Mouse (Mus musculus) forebrain, embryonic 13.5 days (tissue): ENCODE data around the gene Zswim8. TPM values are rescaled to one million over a fixed set of nuclear protein-coding genes. Genes with fewer than 3 reads are reported as not detected.
"Not testable (repeated sequence)": the region's sequence is repeated elsewhere in the genome, so short reads cannot be mapped to it uniquely, and the experiment has no call there.

Experiments
- ATAC-seq: fragments of 200-750 bp; cut with Nextera tagmentation; 2 replicates; pipeline ENCODE4 v1.8.0; 2017
- H3K27ac ChIP-seq: fragments of 300-500 bp; sonication (generic); 2 replicates; pipeline ENCODE4 v1.5.1; 2015; ENCODE audit warnings: inconsistent platforms, mild to moderate bottlenecking, moderate library complexity
- H3K27me3 ChIP-seq: fragments of 300-500 bp; sonication (generic); 2 replicates; pipeline ENCODE4 v1.6.1; 2015; ENCODE audit warnings: mild to moderate bottlenecking, inconsistent platforms
- H3K36me3 ChIP-seq: fragments of 300-500 bp; sonication (generic); 2 replicates; pipeline ENCODE4 v1.6.1; 2015; ENCODE audit warnings: mild to moderate bottlenecking, inconsistent platforms; ENCODE audit not compliant: poor library complexity, severe bottlenecking
- H3K4me1 ChIP-seq: fragments of 300-500 bp; sonication (generic); 2 replicates; pipeline ENCODE4 v1.6.1; 2015; ENCODE audit warnings: inconsistent platforms
- H3K4me2 ChIP-seq: fragments of 300-500 bp; sonication (generic); 2 replicates; pipeline ENCODE4 v1.6.1; 2015; ENCODE audit warnings: inconsistent platforms, mild to moderate bottlenecking, moderate library complexity
- H3K4me3 ChIP-seq: fragments of 300-500 bp; sonication (generic); 2 replicates; pipeline ENCODE4 v1.5.1; 2015; ENCODE audit warnings: mild to moderate bottlenecking, inconsistent platforms
- H3K9ac ChIP-seq: fragments of 300-500 bp; sonication (generic); 2 replicates; pipeline ENCODE4 v1.6.1; 2015; ENCODE audit warnings: mild to moderate bottlenecking, inconsistent platforms
- H3K9me3 ChIP-seq: fragments of 300-500 bp; sonication (generic); replicated peaks from 2 replicates; pipeline ENCODE4 v1.6.1; 2016; ENCODE audit warnings: inconsistent platforms
- WGBS: fragments of 180-500 bp; shearing (Covaris S2); methylation state at CpG from one replicate; pipeline ENCODE4 v1.1.7; 2015; 5-methylcytosine and 5-hydroxymethylcytosine counted together
- polyA plus RNA-seq: library from polyadenylated mRNA; unstranded; fragments of >200 nt; fragmentation: Nextera tagmentation; extraction: Ambion mirVana; gene quantifications from 2 replicates; pipeline ENCODE4 v1.2.1, GENCODE M21; 2015

Zswim8 gene
- polyA plus RNA-seq, 1 experiment from 2014 or later: 40.8 TPM

GRCm38 (mm10) chr14:20694884-20695760 is 12.2 kb upstream of the Zswim8 start, which contains the start of gene Fut11:
Fut11 (plus strand) TSS chr14:20694968.
- peak; percentile 93 for ATAC-seq
- peak within 1 kb of the TSS; percentile 70 for H3K4me2 ChIP-seq
- H3K9me3 ChIP-seq: no peaks in the 10 kb centered on the region
- peaks cover 48% of the 10 kb centered on the region for H3K4me1 ChIP-seq
- WGBS: under 1% methylated on average over 109 of the region's 111 CpGs
- no peaks in the 10 kb centered on the region for H3K27me3 ChIP-seq
- peak within 1 kb of the TSS; percentile 73 for H3K4me3 ChIP-seq
- H3K9ac ChIP-seq: peak within 1 kb of the TSS; percentile 86
- peaks cover 54% of the 10 kb centered on the region for H3K36me3 ChIP-seq
- H3K27ac ChIP-seq: peak within 1 kb of the TSS; percentile 94

GRCm38 (mm10) chr14:20695761-20696520 is 11.4 kb upstream of the Zswim8 start:
- H3K27ac ChIP-seq: peak overlapping the region; percentile 94
- peak; percentile 2; the same call in 1 of the 2 replicates for ATAC-seq
- peak overlapping the region; percentile 86 for H3K9ac ChIP-seq
- H3K4me1 ChIP-seq: peaks cover 55% of the 10 kb centered on the region
- no peaks in the 10 kb centered on the region for H3K9me3 ChIP-seq
- H3K27me3 ChIP-seq: no peaks in the 10 kb centered on the region
- WGBS: 14% methylated on average over 27 of the region's 27 CpGs
- peaks cover 51% of the 10 kb centered on the region for H3K36me3 ChIP-seq
- H3K4me3 ChIP-seq: peak overlapping the region; percentile 73
- H3K4me2 ChIP-seq: peak overlapping the region; percentile 70

- peak overlapping the region; percentile 70 for H3K4me2 ChIP-seq
- peaks cover 66% of the 10 kb centered on the region for H3K4me1 ChIP-seq
- peaks cover 41% of the 10 kb centered on the region for H3K36me3 ChIP-seq
- H3K9me3 ChIP-seq: no peaks in the 10 kb centered on the region
- WGBS: 10% methylated on average over 1 of the region's 1 CpGs
- peak overlapping the region; percentile 86 for H3K9ac ChIP-seq
- ATAC-seq: no peak
- H3K27me3 ChIP-seq: no peaks in the 10 kb centered on the region
- no peak overlapping the region; the same call in none of the 2 replicates for H3K27ac ChIP-seq
- H3K4me3 ChIP-seq: peak overlapping the region; percentile 73
These were observed 10.4 kb upstream of the Zswim8 start for GRCm38 (mm10) chr14:20696986-20697385.

DNA sequence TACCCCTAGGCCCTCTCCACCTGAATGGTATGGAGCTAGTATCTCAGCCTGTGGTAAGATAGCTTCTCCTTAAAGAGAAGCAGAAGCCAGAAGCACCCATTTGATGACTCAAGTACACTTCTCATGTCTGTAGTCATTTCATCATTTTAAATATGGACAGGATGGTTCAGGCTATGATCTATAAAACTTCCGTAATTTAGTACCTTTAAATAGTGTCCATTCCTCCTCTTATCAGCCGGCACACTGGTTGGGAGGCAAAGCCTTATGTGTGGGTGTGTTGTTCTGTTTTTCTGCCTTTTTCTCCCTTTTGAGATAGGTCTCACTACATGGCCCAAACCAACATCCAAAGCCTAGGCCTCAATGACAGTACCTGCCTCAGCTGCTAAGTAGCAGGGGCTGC is 8.8 kb upstream of the Zswim8 start:
- Histone ChIP-seq H3K27me3 (no peaks in the 10 kb centered on the region), H3K4me1 (peaks cover 71% of the 10 kb centered on the region), H3K9me3 (no peaks in the 10 kb centered on the region), H3K9ac (no peak overlapping the region), H3K27ac (no peak overlapping the region), H3K4me2 (peak overlapping the region; percentile 70), H3K36me3 (peaks cover 26% of the 10 kb centered on the region), H3K4me3 (no peak overlapping the region)
- ATAC-seq: no peak
- WGBS: 89% methylated on average over 2 of the region's 2 CpGs

GRCm38 (mm10) chr14:20700362-20700761 is 7.0 kb upstream of the Zswim8 start:
- Histone ChIP-seq H3K27ac (no peak overlapping the region), H3K9me3 (no peaks in the 10 kb centered on the region), H3K36me3 (peaks cover 24% of the 10 kb centered on the region), H3K4me3 (no peak overlapping the region), H3K9ac (0 out of 2 replicates have a peak overlapping the region, but pooled peaks have one; percentile 16), H3K27me3 (no peaks in the 10 kb centered on the region), H3K4me2 (no peak overlapping the region), H3K4me1 (peaks cover 69% of the 10 kb centered on the region)
- no peak for ATAC-seq
- 90% methylated on average over 3 of the region's 3 CpGs for WGBS

DNA sequence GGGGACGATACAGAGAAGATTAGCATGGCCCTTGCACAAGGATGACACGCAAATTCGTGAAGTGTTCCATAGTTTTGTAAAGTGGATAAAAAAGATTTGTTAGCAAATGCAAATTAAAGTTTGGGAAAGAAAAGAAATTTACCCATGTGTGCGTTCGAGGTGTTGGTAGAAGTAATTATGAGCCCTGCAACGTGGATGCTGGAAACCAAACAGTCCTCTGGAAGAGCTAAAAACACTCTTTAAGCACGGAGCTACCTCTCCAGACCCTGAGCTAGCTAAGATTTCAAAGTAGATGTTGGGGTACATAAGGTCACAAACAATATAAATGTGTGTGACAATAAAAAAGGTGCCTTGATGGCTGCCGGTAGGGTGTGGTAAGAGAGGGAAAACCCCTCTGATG is 5.8 kb upstream of the Zswim8 start:
- Histone ChIP-seq H3K27me3 (no peaks in the 10 kb centered on the region), H3K9me3 (no peaks in the 10 kb centered on the region), H3K4me3 (peak overlapping the region; percentile 73), H3K4me1 (peaks cover 63% of the 10 kb centered on the region), H3K4me2 (peak overlapping the region; percentile 64), H3K9ac (peak overlapping the region; percentile 86; the same call in 1 of the 2 replicates), H3K27ac (no peak overlapping the region), H3K36me3 (peaks cover 27% of the 10 kb centered on the region)
- ATAC-seq: no peak
- WGBS: 83% methylated on average over 8 of the region's 8 CpGs

DNA sequence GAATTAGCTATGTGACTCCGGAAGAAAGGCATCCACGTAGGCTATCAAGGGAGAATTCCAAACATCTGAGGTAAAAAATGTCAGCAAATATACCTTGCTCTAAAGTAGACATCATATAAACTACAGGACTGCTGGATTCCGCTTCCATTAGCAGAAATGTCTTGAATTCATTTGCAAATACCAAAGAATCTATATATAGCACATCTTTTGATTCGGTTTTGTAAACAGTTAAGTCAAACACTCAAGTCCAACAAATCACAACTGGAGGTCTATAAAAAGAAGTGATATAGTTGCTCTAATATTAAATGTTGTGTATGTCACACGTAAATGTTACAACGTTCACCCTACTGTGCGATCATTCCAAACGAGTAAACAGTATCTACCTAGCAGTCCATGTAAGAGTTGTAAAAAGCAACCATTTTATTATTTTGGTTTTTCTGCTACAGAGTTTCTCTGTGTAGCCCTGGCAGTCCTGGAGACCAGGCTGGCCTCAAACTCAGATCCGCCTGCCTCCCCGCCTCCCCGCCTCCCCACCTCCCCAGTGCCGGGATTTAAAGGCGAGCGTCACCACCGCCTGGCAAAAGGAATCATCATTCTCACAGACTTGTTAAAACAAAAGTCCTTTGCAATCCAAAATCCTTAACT is 5.1 kb upstream of the Zswim8 start:
- peak; percentile 33 for ATAC-seq
- Histone ChIP-seq H3K9me3 (no peaks in the 10 kb centered on the region), H3K4me1 (peaks cover 60% of the 10 kb centered on the region), H3K4me3 (peak overlapping the region; percentile 73), H3K27ac (peak overlapping the region; percentile 88), H3K4me2 (peak overlapping the region; percentile 64), H3K27me3 (no peaks in the 10 kb centered on the region), H3K36me3 (peaks cover 27% of the 10 kb centered on the region), H3K9ac (peak overlapping the region; percentile 86)
- WGBS: 18% methylated on average over 15 of the region's 15 CpGs

DNA sequence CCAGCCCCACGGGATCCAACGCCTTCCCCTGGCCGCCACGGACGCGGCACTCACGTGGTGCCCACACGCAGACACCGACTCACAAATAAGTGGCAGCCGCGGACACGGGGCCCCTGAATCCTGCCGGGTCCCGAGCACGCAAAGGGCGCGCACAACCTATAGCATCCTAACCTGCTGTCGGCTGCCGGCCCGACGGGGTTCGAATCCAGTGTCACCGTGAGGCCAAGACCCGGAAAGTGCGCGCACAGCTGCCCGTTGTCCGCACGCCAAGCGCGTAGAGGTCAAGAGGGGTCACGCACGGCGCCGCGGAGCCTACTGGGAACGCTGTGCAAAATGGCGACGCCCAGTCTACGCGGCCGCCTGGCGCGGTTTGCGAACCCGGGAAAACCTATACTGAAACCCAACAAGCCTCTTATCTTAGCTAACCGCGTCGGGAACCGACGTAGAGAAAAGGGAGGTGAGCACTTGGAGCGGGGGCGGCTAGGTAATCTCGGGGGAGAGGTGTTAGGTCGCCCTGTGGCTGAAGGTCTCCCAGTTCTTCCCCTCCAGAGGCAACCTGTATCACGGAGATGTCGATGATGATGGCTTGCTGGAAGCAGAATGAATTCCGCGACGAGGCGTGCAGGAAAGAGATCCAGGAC is 4.5 kb upstream of the Zswim8 start, which contains the start of gene Chchd1:
Gene Chchd1, plus strand, starts transcription at position 266 of the 641 bp plus-strand sequence.
- under 1% methylated on average over 61 of the region's 61 CpGs for WGBS
- Histone ChIP-seq H3K9me3 (no peaks in the 10 kb centered on the region), H3K4me1 (peaks cover 54% of the 10 kb centered on the region)

GRCm38 (mm10) chr14:20703461-20703860 is 3.9 kb upstream of the Zswim8 start:
- not testable (repeated sequence) for ATAC-seq, H3K9me3 ChIP-seq, H3K27me3 ChIP-seq
- Histone ChIP-seq H3K27ac (peak overlapping the region; percentile 88), H3K9ac (peak overlapping the region; percentile 86), H3K4me3 (peak overlapping the region; percentile 73), H3K4me1 (peaks cover 51% of the 10 kb centered on the region), H3K4me2 (peak overlapping the region; percentile 64), H3K36me3 (peaks cover 22% of the 10 kb centered on the region)
- 11% methylated on average over 8 of the region's 8 CpGs for whole genome bisulfite sequencing

More for the DNA sequence above, 4.5 kb upstream of the Zswim8 start, which contains the start of gene Chchd1:
- Histone ChIP-seq H3K9ac (peak within 1 kb of the TSS; percentile 86), H3K4me3 (peak within 1 kb of the TSS; percentile 73), H3K27me3 (no peaks in the 10 kb centered on the region), H3K27ac (peak within 1 kb of the TSS; percentile 88), H3K4me2 (peak within 1 kb of the TSS; percentile 64), H3K36me3 (peaks cover 27% of the 10 kb centered on the region)
- ATAC-seq: peak; percentile 66

DNA sequence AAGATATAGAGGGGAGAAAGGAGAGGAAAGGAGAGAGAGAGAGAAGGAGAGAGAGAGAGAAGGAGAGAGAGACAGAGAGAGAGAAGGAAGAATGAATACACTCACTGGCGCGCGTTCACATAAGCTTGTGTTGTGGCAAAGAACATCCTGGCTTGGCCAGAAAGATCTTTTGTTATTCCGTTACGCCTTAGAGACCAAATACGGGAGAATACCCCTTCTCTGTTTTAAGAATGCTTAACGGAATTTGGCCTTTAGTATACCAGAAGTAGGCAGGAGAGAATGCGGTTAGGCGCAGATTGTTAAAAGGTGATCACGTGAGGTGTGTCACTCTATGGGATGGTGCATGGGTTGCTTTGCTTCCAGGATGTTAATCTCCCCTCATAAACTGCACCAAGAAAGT is 887 bp downstream of the Zswim8 start:
- Histone ChIP-seq H3K27ac (0 out of 2 replicates have a peak overlapping the region, but pooled peaks have one; percentile 76), H3K4me3 (peak overlapping the region; percentile 92), H3K4me2 (peak overlapping the region; percentile 81), H3K9me3 (no peaks in the 10 kb centered on the region), H3K9ac (peak overlapping the region; percentile 94), H3K27me3 (no peaks in the 10 kb centered on the region), H3K4me1 (peaks cover 32% of the 10 kb centered on the region), H3K36me3 (peaks cover 47% of the 10 kb centered on the region)
- ATAC-seq: no peak
- WGBS: 7% methylated on average over 10 of the region's 10 CpGs

GRCm38 (mm10) chr14:20713832-20714231 is 6.5 kb downstream of the Zswim8 start:
- Histone ChIP-seq H3K27ac (no peak overlapping the region), H3K36me3 (peaks cover 93% of the 10 kb centered on the region), H3K4me2 (no peak overlapping the region), H3K9me3 (no peaks in the 10 kb centered on the region), H3K4me3 (no peak overlapping the region), H3K27me3 (no peaks in the 10 kb centered on the region), H3K4me1 (peaks cover 11% of the 10 kb centered on the region), H3K9ac (no peak overlapping the region)
- WGBS: 84% methylated on average over 11 of the region's 11 CpGs
- ATAC-seq: no peak
